Comparison of ENCODE assay signal across 20 mouse cellular contexts in genomic region chr1:43237360-43238235, GRCm38 (mm10). TPM values are rescaled to one million over a fixed set of nuclear protein-coding genes. Genes with fewer than 3 reads are reported as not detected.
DNase-seq lines count a peak whose midpoint lies in the region; ATAC-seq and TF ChIP-seq lines count a peak whose summit lies in the region.
"Had no signal": no experiment of that assay in that cellular context is flagged by ENCODE, and none has a peak within 500 bp of the region (broad histone marks: within the 10 kb centered on the region; RNA-seq: fewer than 3 reads in every experiment).

No protein-coding gene starts in this region.

- H3K36me3 ChIP-seq in heart, postnatal 0 days (replicated peaks; ENCODE audit: control insufficient read depth, insufficient read depth, low read length) = no peaks in the 10 kb centered on the region
- H3K36me3 ChIP-seq: embryonic facial prominence, embryonic 15.5 days; hindbrain, embryonic 13.5 days; midbrain, embryonic 10.5 days had no signal

- H3K27me3 ChIP-seq in heart, postnatal 0 days (ENCODE audit: control insufficient read depth, insufficient read depth, low read length) = no peaks in the 10 kb centered on the region
- no peaks in the 10 kb centered on the region for H3K27me3 ChIP-seq in Patski
- H3K27me3 ChIP-seq: embryonic facial prominence, embryonic 15.5 days; forebrain, embryonic 13.5 days; hindbrain, embryonic 13.5 days had no signal

- peak; percentile 29 for DNase-seq in heart, postnatal 0 days (ENCODE audit: low spot score)
- no peak for DNase-seq in heart, postnatal 36 days
- peak; percentile 13 for DNase-seq in 3134 (ENCODE audit: extremely low read depth, insufficient read length, low spot score)
- DNase-seq in Patski (ENCODE audit: low read depth, low spot score) = no peak
- peak; percentile 39 for DNase-seq in kidney, postnatal 10 days
- DNase-seq in left cerebral cortex, postnatal 4 days = no peak
- no peak for DNase-seq in layer of hippocampus, adult 18-20 months (ENCODE audit: low spot score in 2 of 2)
- DNase-seq: cerebellum, postnatal 14 days; embryo, embryonic 11 days; layer of hippocampus, postnatal 36 days; liver; liver, postnatal 0 days; lung, postnatal 36 days; right cerebral cortex, postnatal 25 days; thymus, adult 2 months had no signal

- peaks cover 42% of the 10 kb centered on the region for H3K4me1 ChIP-seq in heart, postnatal 0 days (ENCODE audit: control insufficient read depth, insufficient read depth)
- H3K4me1 ChIP-seq: embryonic facial prominence, embryonic 15.5 days; forebrain, embryonic 13.5 days; hindbrain, embryonic 13.5 days; midbrain, embryonic 10.5 days had no signal

- H3K4me3 ChIP-seq in heart, postnatal 0 days (ENCODE audit: low read depth, low read length) = no peak overlapping the region
- H3K4me3 ChIP-seq: embryonic facial prominence, embryonic 15.5 days; forebrain, embryonic 13.5 days; hindbrain, embryonic 13.5 days; midbrain, embryonic 10.5 days had no signal

- WGBS in heart, postnatal 0 days = 89% methylated on average over 3 of the region's 3 CpGs

- ATAC-seq in heart, postnatal 0 days (ENCODE audit: insufficient read depth, low read depth) = no peak
- ATAC-seq in Patski = peak; percentile 90
- ATAC-seq in inflammation-experienced regulatory T-cells, adult 6 months = no peak
- ATAC-seq: forebrain, embryonic 13.5 days; liver, postnatal 0 days had no signal

- CTCF ChIA-PET in Patski (lab: Charles Lee) = interaction anchor here (1.1 to 8.5 kb wide), 4 partner anchors 12 to 87 kb away, joined by 3 to 79 read pairs (median 8); no protein-coding TSS in a partner anchor

- no peak overlapping the region for H3K4me2 ChIP-seq in heart, postnatal 0 days (ENCODE audit: low read depth, low read length)
- H3K4me2 ChIP-seq: embryonic facial prominence, embryonic 15.5 days; forebrain, embryonic 13.5 days; hindbrain, embryonic 13.5 days had no signal

- intact Hi-C loops in heart, postnatal 36 days (cut with DNase I) = loop anchor here (2.0 kb wide), 1 partner anchor 35 kb away; no protein-coding TSS in a partner anchor
- intact Hi-C loops in left cerebral cortex, postnatal 4 days (cut with DNase I) = no loop called here

- in situ Hi-C loops in Patski (cut with MboI; ENCODE audit: low pct_unique_long_range_greater_than_20kb) = no loop called here

- H3K27ac ChIP-seq in heart, postnatal 0 days (ENCODE audit: low read depth) = peak overlapping the region; percentile 5; the same call in 1 of the 2 replicates
- H3K27ac ChIP-seq: embryonic facial prominence, embryonic 15.5 days; forebrain, embryonic 13.5 days; hindbrain, embryonic 13.5 days; midbrain, embryonic 10.5 days had no signal

- TF ChIP-seq CTCF in heart, postnatal 0 days (IDR thresholded peaks at IDR 0.05; ENCODE audit: low read depth) = no peak
- no peak for TF ChIP-seq CTCF in Patski (IDR thresholded peaks at IDR 0.05)

- H3K9ac ChIP-seq in heart, postnatal 0 days (replicated peaks; ENCODE audit: low read depth, low read length) = no peak overlapping the region
- H3K9ac ChIP-seq: embryonic facial prominence, embryonic 15.5 days; forebrain, embryonic 13.5 days; hindbrain, embryonic 13.5 days; liver, postnatal 0 days had no signal

- no peak for TF ChIP-seq EP300 in heart, postnatal 0 days (IDR thresholded peaks at IDR 0.05; ENCODE audit: low read depth)

- POLR2A ChIA-PET in Patski (lab: Charles Lee) = interaction anchor here (0.6 to 1.4 kb wide), 9 partner anchors 13 to 98 kb away, joined by 3 to 6 read pairs (median 3); no protein-coding TSS in a partner anchor

- no peaks in the 10 kb centered on the region for H3K9me3 ChIP-seq in heart, postnatal 0 days (replicated peaks; ENCODE audit: control insufficient read depth, low read length)
- H3K9me3 ChIP-seq: embryonic facial prominence, embryonic 15.5 days; forebrain, embryonic 13.5 days; hindbrain, embryonic 13.5 days; midbrain, embryonic 10.5 days had no signal

RNA-seq across cellular contexts. Expression of gene Fhl2, which starts 40.8 kb away (rescaled TPM):
- 2,555 and 2,942 TPM in 2 replicates for total RNA-seq in heart, postnatal 0 days (2014; rRNA removed; ENCODE audit: low replicate concordance)
- 974 and 1,129 TPM in 2 replicates for polyA plus RNA-seq in heart, postnatal 0 days (2015; fragmentation: Nextera tagmentation; extraction: Ambion mirVana)
- total RNA-seq in heart, postnatal 36 days (2021) = 1,000 to 10,000 TPM; 1,415 to 1,925 TPM
- polyA plus RNA-seq in Patski (2021) = 380 TPM
- 10 to 100 TPM; 25.2 to 26.7 TPM for total RNA-seq in left cerebral cortex, postnatal 4 days (2021)
- polyA plus RNA-seq in inflammation-experienced regulatory T-cells, adult 6 months (2017; shearing (Covaris generic)) = 1 to 10 TPM; 1.5 to 5.8 (median 2.8) TPM
- total RNA-seq in layer of hippocampus, adult 18-20 months (2021) = 10 to 100 TPM; 28.5 to 34.0 TPM

Comparison
In these comparisons a context has a peak if more than half of its experiments do, and no peak if none do; other contexts are left out.
1. DNase-seq: peak in heart, postnatal 0 days (single experiment), 3134 (single experiment) and kidney, postnatal 10 days (single experiment); none in heart, postnatal 36 days (0 of 2), Patski (single experiment), left cerebral cortex, postnatal 4 days (single experiment) and layer of hippocampus, adult 18-20 months (0 of 2).
2. RNA of gene Fhl2, which starts 40.8 kb away (total RNA-seq): 2,555 to 2,942 TPM in heart, postnatal 0 days and 1,415 to 1,925 TPM in heart, postnatal 36 days; 28.5 to 34.0 TPM in layer of hippocampus, adult 18-20 months and 25.2 to 26.7 TPM in left cerebral cortex, postnatal 4 days; every median in the first group is over 10 times any median in the second.